Mouse (Mus musculus) hindbrain, embryonic 13.5 days (tissue): ENCODE data around the gene Timm8a1. TPM values are rescaled to one million over a fixed set of nuclear protein-coding genes. Genes with fewer than 3 reads are reported as not detected.

ENCODE experiments used
- ATAC-seq: fragments of 200-750 bp; cut with Nextera tagmentation; 2 replicates; pipeline ENCODE4 v1.8.0; 2017; ENCODE audit warnings: moderate TSS enrichment; ENCODE audit not compliant: low FRiP score
- H3K27ac ChIP-seq: fragments of 300-500 bp; sonication (generic); 2 replicates; pipeline ENCODE4 v1.5.1; 2015; ENCODE audit warnings: inconsistent platforms, mild to moderate bottlenecking, moderate library complexity
- H3K27me3 ChIP-seq: fragments of 300-500 bp; sonication (generic); 2 replicates; pipeline ENCODE4 v1.6.1; 2015; ENCODE audit warnings: mild to moderate bottlenecking, inconsistent platforms
- H3K36me3 ChIP-seq: fragments of 300-500 bp; sonication (generic); 2 replicates; pipeline ENCODE4 v1.6.1; 2015; ENCODE audit warnings: mild to moderate bottlenecking, inconsistent platforms
- H3K4me1 ChIP-seq: fragments of 300-500 bp; sonication (generic); replicated peaks from 2 replicates; pipeline ENCODE4 v1.6.1; 2015; ENCODE audit warnings: inconsistent platforms
- H3K4me2 ChIP-seq: fragments of 300-500 bp; sonication (generic); 2 replicates; pipeline ENCODE4 v1.6.1; 2015; ENCODE audit warnings: inconsistent platforms, mild to moderate bottlenecking, moderate library complexity
- H3K4me3 ChIP-seq: fragments of 300-500 bp; sonication (generic); 2 replicates; pipeline ENCODE4 v1.5.1; 2015; ENCODE audit warnings: mild to moderate bottlenecking, inconsistent platforms
- H3K9ac ChIP-seq: fragments of 300-500 bp; sonication (generic); 2 replicates; pipeline ENCODE4 v1.6.1; 2015; ENCODE audit warnings: mild to moderate bottlenecking, inconsistent platforms
- H3K9me3 ChIP-seq: fragments of 300-500 bp; sonication (generic); 2 replicates; pipeline ENCODE4 v1.6.1; 2016; ENCODE audit warnings: inconsistent platforms
- WGBS: fragments of 180-500 bp; shearing (Covaris S2); methylation state at CpG from one replicate; pipeline ENCODE4 v1.1.7; 2015; 5-methylcytosine and 5-hydroxymethylcytosine counted together
- polyA plus RNA-seq: library from polyadenylated mRNA; unstranded; fragments of >200 nt; fragmentation: Nextera tagmentation; extraction: Ambion mirVana; gene quantifications from 2 replicates; pipeline ENCODE4 v1.2.1, GENCODE M21; 2015

Timm8a1 gene
- polyA plus RNA-seq, 1 experiment from 2014 or later: 46.5 TPM

DNA sequence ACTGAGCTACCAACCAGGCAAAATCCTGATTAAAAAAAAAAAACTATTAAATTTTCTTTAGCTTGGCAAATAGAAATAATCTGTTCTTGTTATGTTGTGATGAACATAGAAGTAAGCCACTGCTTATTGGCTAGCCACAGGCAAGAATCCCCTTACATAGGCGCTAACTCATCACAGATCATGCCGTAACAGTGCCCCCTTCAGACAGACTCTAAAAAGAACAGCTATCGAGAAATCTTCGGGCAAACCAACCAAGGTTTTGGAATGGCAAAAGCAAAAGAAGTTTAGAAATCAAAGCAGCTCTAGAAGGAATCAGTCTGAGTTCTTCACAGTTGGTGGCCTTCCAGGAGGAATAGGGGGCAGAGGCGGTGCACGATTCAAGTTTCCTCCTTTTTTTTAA lies 33.7 kb downstream of the Timm8a1 start:
- Histone ChIP-seq H3K9ac (no peak overlapping the region), H3K36me3 (no peaks in the 10 kb centered on the region), H3K27me3 (no peaks in the 10 kb centered on the region), H3K9me3 (no peaks in the 10 kb centered on the region), H3K4me1 (no peaks in the 10 kb centered on the region), H3K4me3 (no peak overlapping the region), H3K4me2 (no peak overlapping the region), H3K27ac (no peak overlapping the region)
- 71% methylated on average over 6 of the region's 6 CpGs for WGBS
- no peak for ATAC-seq

DNA sequence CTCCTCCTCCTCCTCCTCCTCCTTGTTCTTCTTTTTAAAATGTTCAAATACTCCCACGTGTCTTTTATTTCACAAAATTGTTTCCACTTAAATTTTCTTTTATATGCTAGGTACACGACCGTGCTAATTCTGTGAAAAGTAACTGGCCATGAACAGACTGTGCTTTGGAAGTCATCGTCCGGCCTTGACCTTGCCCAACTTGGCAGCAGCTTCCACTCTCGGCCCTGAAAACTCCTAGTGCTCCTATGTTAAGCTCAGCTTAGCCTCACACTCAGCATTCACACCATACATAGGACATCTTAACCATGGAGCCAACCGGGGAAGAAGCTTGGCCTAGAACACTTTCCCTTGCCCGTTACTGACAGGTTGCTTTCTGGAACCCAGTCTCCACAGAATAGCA lies 41.0 kb downstream of the Timm8a1 start:
- no peak overlapping the region for H3K4me2 ChIP-seq
- 82% methylated on average over 8 of the region's 8 CpGs for WGBS
- H3K9ac ChIP-seq: no peak overlapping the region
- no peak overlapping the region for H3K4me3 ChIP-seq
- H3K36me3 ChIP-seq: no peaks in the 10 kb centered on the region
- H3K27me3 ChIP-seq: no peaks in the 10 kb centered on the region
- no peak overlapping the region for H3K27ac ChIP-seq
- no peaks in the 10 kb centered on the region for H3K9me3 ChIP-seq
- H3K4me1 ChIP-seq: no peaks in the 10 kb centered on the region
- ATAC-seq: no peak

Other genes starting within 250 kb of the Timm8a1 start
- 102 and 106 TPM in 2 replicates for gene Tmem35a, start 246.6 kb downstream of the Timm8a1 start, polyA plus RNA-seq
- 6.7 and 9.3 TPM in 2 replicates for gene Cenpi, start 233.8 kb downstream of the Timm8a1 start, polyA plus RNA-seq
- 19.0 and 20.8 TPM in 2 replicates for gene Drp2, start 137.3 kb downstream of the Timm8a1 start, polyA plus RNA-seq
- 0.17 and 0.27 TPM in 2 replicates for gene Taf7l, start 65.4 kb downstream of the Timm8a1 start, polyA plus RNA-seq
- gene Btk, start 41.7 kb upstream of the Timm8a1 start, polyA plus RNA-seq: 0.63 and 1.1 TPM in 2 replicates
- 223 and 238 TPM in 2 replicates for gene Rpl36a, start 43.8 kb upstream of the Timm8a1 start, polyA plus RNA-seq
- gene Gla, start 59.3 kb upstream of the Timm8a1 start, polyA plus RNA-seq: 3.1 and 3.5 TPM in 2 replicates
- gene Hnrnph2, start 59.3 kb upstream of the Timm8a1 start, polyA plus RNA-seq: 170 TPM in 2 replicates
- 6.2 and 7.6 TPM in 2 replicates for gene Armcx4, start 144.7 kb upstream of the Timm8a1 start, polyA plus RNA-seq
- 84.5 and 85.5 TPM in 2 replicates for gene Armcx1, start 176.1 kb upstream of the Timm8a1 start, polyA plus RNA-seq
- 41.3 and 43.7 TPM in 2 replicates for gene Armcx6, start 209.6 kb upstream of the Timm8a1 start, polyA plus RNA-seq
- gene Armcx3, start 214.7 kb upstream of the Timm8a1 start, polyA plus RNA-seq: 67.0 and 74.6 TPM in 2 replicates